Mouse (Mus musculus): ENCODE measurements around the gene Klf15. TPM values are rescaled to one million over a fixed set of nuclear protein-coding genes. Genes with fewer than 3 reads are reported as not detected.

The Klf15 gene
- polyA plus RNA-seq, 1 experiment from 2014 or later, result 16.6 TPM

- H3K36me3 ChIP-seq (ENCODE audit: control insufficient read depth, insufficient read depth, low read length), result no peaks in the 10 kb centered on the region
- no peak for ATAC-seq (ENCODE audit: low read depth)
- H3K9ac ChIP-seq (replicated peaks; ENCODE audit: low read depth, low read length), result no peak overlapping the region
- no peak overlapping the region for H3K4me2 ChIP-seq (ENCODE audit: low read depth, low read length)
- H3K27me3 ChIP-seq (ENCODE audit: control insufficient read depth, insufficient read depth, low read length), result 0 out of 2 replicates have a peak, but pooled peaks cover 2% of the 10 kb centered on the region
- WGBS, result 76% methylated on average over 1 of the region's 1 CpGs
- no peaks in the 10 kb centered on the region for H3K9me3 ChIP-seq (ENCODE audit: control insufficient read depth, low read length)
- no peak overlapping the region for H3K4me3 ChIP-seq (ENCODE audit: low read depth, low read length)
- H3K27ac ChIP-seq (ENCODE audit: low read depth, low read length), result no peak overlapping the region
- H3K4me1 ChIP-seq (ENCODE audit: control insufficient read depth, insufficient read depth, low read length), result peaks cover 10% of the 10 kb centered on the region; the same call in 1 of the 2 replicates
These were observed 5.8 kb downstream of the Klf15 start for GRCm38 (mm10) chr6:90468216-90468615.

GRCm38 (mm10) chr6:90469041-90469440, 6.7 kb downstream of the Klf15 start:
- H3K4me3 ChIP-seq (ENCODE audit: low read depth, low read length), result no peak overlapping the region
- ATAC-seq (ENCODE audit: low read depth), result no peak
- 0 out of 2 replicates have a peak, but pooled peaks cover 5% of the 10 kb centered on the region for H3K4me1 ChIP-seq (ENCODE audit: control insufficient read depth, insufficient read depth, low read length)
- no peak overlapping the region for H3K9ac ChIP-seq (replicated peaks; ENCODE audit: low read depth, low read length)
- no peaks in the 10 kb centered on the region for H3K36me3 ChIP-seq (ENCODE audit: control insufficient read depth, insufficient read depth, low read length)
- H3K9me3 ChIP-seq (ENCODE audit: control insufficient read depth, low read length), result no peaks in the 10 kb centered on the region
- no peaks in the 10 kb centered on the region for H3K27me3 ChIP-seq (ENCODE audit: control insufficient read depth, insufficient read depth, low read length)
- WGBS, result 95% methylated on average over 6 of the region's 6 CpGs
- H3K27ac ChIP-seq (ENCODE audit: low read depth, low read length), result no peak overlapping the region
- H3K4me2 ChIP-seq (ENCODE audit: low read depth, low read length), result no peak overlapping the region

GRCm38 (mm10) chr6:90470255-90470654, 7.9 kb downstream of the Klf15 start:
- Histone ChIP-seq H3K36me3 (ENCODE audit: control insufficient read depth, insufficient read depth, low read length) (no peaks in the 10 kb centered on the region), H3K4me1 (ENCODE audit: control insufficient read depth, insufficient read depth, low read length) (0 out of 2 replicates have a peak, but pooled peaks cover 5% of the 10 kb centered on the region), H3K27me3 (ENCODE audit: control insufficient read depth, insufficient read depth, low read length) (no peaks in the 10 kb centered on the region), H3K9ac (replicated peaks; ENCODE audit: low read depth, low read length) (no peak overlapping the region), H3K4me3 (ENCODE audit: low read depth, low read length) (no peak overlapping the region), H3K4me2 (ENCODE audit: low read depth, low read length) (no peak overlapping the region), H3K27ac (ENCODE audit: low read depth, low read length) (no peak overlapping the region), H3K9me3 (ENCODE audit: control insufficient read depth, low read length) (no peaks in the 10 kb centered on the region)
- WGBS, result 91% methylated on average over 2 of the region's 2 CpGs
- ATAC-seq (ENCODE audit: low read depth), result no peak

GRCm38 (mm10) chr6:90470947-90471541, 8.7 kb downstream of the Klf15 start:
- Histone ChIP-seq H3K27me3 (ENCODE audit: control insufficient read depth, insufficient read depth, low read length) (no peaks in the 10 kb centered on the region), H3K4me1 (ENCODE audit: control insufficient read depth, insufficient read depth, low read length) (0 out of 2 replicates have a peak, but pooled peaks cover 5% of the 10 kb centered on the region), H3K4me3 (ENCODE audit: low read depth, low read length) (no peak overlapping the region), H3K4me2 (ENCODE audit: low read depth, low read length) (no peak overlapping the region), H3K9me3 (ENCODE audit: control insufficient read depth, low read length) (no peaks in the 10 kb centered on the region), H3K27ac (ENCODE audit: low read depth, low read length) (peak overlapping the region; percentile 22; the same call in 1 of the 2 replicates), H3K9ac (replicated peaks; ENCODE audit: low read depth, low read length) (no peak overlapping the region), H3K36me3 (ENCODE audit: control insufficient read depth, insufficient read depth, low read length) (no peaks in the 10 kb centered on the region)
- WGBS, result 51% methylated on average over 12 of the region's 12 CpGs
- no peak for ATAC-seq (ENCODE audit: low read depth)

GRCm38 (mm10) chr6:90472079-90472478, 9.7 kb downstream of the Klf15 start:
- H3K4me2 ChIP-seq (ENCODE audit: low read depth, low read length), result no peak overlapping the region
- no peak overlapping the region for H3K27ac ChIP-seq (ENCODE audit: low read depth, low read length)
- H3K27me3 ChIP-seq (ENCODE audit: control insufficient read depth, insufficient read depth, low read length), result no peaks in the 10 kb centered on the region
- no peak overlapping the region for H3K4me3 ChIP-seq (ENCODE audit: low read depth, low read length)
- H3K4me1 ChIP-seq (ENCODE audit: control insufficient read depth, insufficient read depth, low read length), result 0 out of 2 replicates have a peak, but pooled peaks cover 5% of the 10 kb centered on the region
- no peak for ATAC-seq (ENCODE audit: low read depth)
- no peaks in the 10 kb centered on the region for H3K36me3 ChIP-seq (ENCODE audit: control insufficient read depth, insufficient read depth, low read length)
- no peak overlapping the region for H3K9ac ChIP-seq (replicated peaks; ENCODE audit: low read depth, low read length)
- H3K9me3 ChIP-seq (ENCODE audit: control insufficient read depth, low read length), result no peaks in the 10 kb centered on the region
- 70% methylated on average over 4 of the region's 4 CpGs for WGBS

GRCm38 (mm10) chr6:90472697-90473096, 10.3 kb downstream of the Klf15 start:
- H3K4me2 ChIP-seq (ENCODE audit: low read depth, low read length), result no peak overlapping the region
- H3K27ac ChIP-seq (ENCODE audit: low read depth, low read length), result no peak overlapping the region
- H3K9me3 ChIP-seq (ENCODE audit: control insufficient read depth, low read length), result no peaks in the 10 kb centered on the region
- 0 out of 2 replicates have a peak, but pooled peaks cover 5% of the 10 kb centered on the region for H3K4me1 ChIP-seq (ENCODE audit: control insufficient read depth, insufficient read depth, low read length)
- H3K9ac ChIP-seq (replicated peaks; ENCODE audit: low read depth, low read length), result no peak overlapping the region
- H3K27me3 ChIP-seq (ENCODE audit: control insufficient read depth, insufficient read depth, low read length), result no peaks in the 10 kb centered on the region
- no peak overlapping the region for H3K4me3 ChIP-seq (ENCODE audit: low read depth, low read length)
- WGBS, result 97% methylated on average over 3 of the region's 3 CpGs
- H3K36me3 ChIP-seq (ENCODE audit: control insufficient read depth, insufficient read depth, low read length), result no peaks in the 10 kb centered on the region
- no peak for ATAC-seq (ENCODE audit: low read depth)

- ATAC-seq (ENCODE audit: low read depth), result no peak
- WGBS, result 95% methylated on average over 24 of the region's 24 CpGs
- no peak overlapping the region for H3K9ac ChIP-seq (replicated peaks; ENCODE audit: low read depth, low read length)
These were observed 11.4 kb downstream of the Klf15 start for GRCm38 (mm10) chr6:90473630-90474360.

GRCm38 (mm10) chr6:90474361-90474750, 12.0 kb downstream of the Klf15 start:
- H3K9me3 ChIP-seq (ENCODE audit: control insufficient read depth, low read length), result no peaks in the 10 kb centered on the region
- 0 out of 2 replicates have a peak, but pooled peaks cover 5% of the 10 kb centered on the region for H3K4me1 ChIP-seq (ENCODE audit: control insufficient read depth, insufficient read depth, low read length)
- 91% methylated on average over 3 of the region's 3 CpGs for WGBS
- H3K27ac ChIP-seq (ENCODE audit: low read depth, low read length), result no peak overlapping the region
- no peaks in the 10 kb centered on the region for H3K36me3 ChIP-seq (ENCODE audit: control insufficient read depth, insufficient read depth, low read length)
- no peak overlapping the region for H3K4me2 ChIP-seq (ENCODE audit: low read depth, low read length)
- no peak overlapping the region for H3K4me3 ChIP-seq (ENCODE audit: low read depth, low read length)
- no peaks in the 10 kb centered on the region for H3K27me3 ChIP-seq (ENCODE audit: control insufficient read depth, insufficient read depth, low read length)
- ATAC-seq (ENCODE audit: low read depth), result no peak
- no peak overlapping the region for H3K9ac ChIP-seq (replicated peaks; ENCODE audit: low read depth, low read length)

More at GRCm38 (mm10) chr6:90473630-90474360, 11.4 kb downstream of the Klf15 start:
- H3K27ac ChIP-seq (ENCODE audit: low read depth, low read length), result no peak overlapping the region
- H3K4me1 ChIP-seq (ENCODE audit: control insufficient read depth, insufficient read depth, low read length), result 0 out of 2 replicates have a peak, but pooled peaks cover 5% of the 10 kb centered on the region
- no peak overlapping the region for H3K4me2 ChIP-seq (ENCODE audit: low read depth, low read length)
- H3K9me3 ChIP-seq (ENCODE audit: control insufficient read depth, low read length), result no peaks in the 10 kb centered on the region
- no peaks in the 10 kb centered on the region for H3K36me3 ChIP-seq (ENCODE audit: control insufficient read depth, insufficient read depth, low read length)
- no peaks in the 10 kb centered on the region for H3K27me3 ChIP-seq (ENCODE audit: control insufficient read depth, insufficient read depth, low read length)
- H3K4me3 ChIP-seq (ENCODE audit: low read depth, low read length), result no peak overlapping the region
